Mouse (Mus musculus): ENCODE measurements at regions not wholly inside any gene's neighbourhood (a gene's known extent, or its start where the extent isn't known, plus 50 kb on each side); places are given as distances from the start of the nearest gene placed in this dataset.

GRCm38 (mm10) chr13:90823877-90824276 lies 81.3 kb downstream of the Atp6ap1l start:
- no peak for DNase-seq

GRCm38 (mm10) chr13:90821898-90822297 lies 83.3 kb downstream of the Atp6ap1l start:
- DNase-seq = no peak

GRCm38 (mm10) chr13:90820453-90820852 lies 84.7 kb downstream of the Atp6ap1l start:
- DNase-seq = no peak

GRCm38 (mm10) chr13:90819934-90820333 lies 85.2 kb downstream of the Atp6ap1l start:
- DNase-seq = no peak

GRCm38 (mm10) chr13:90814174-90814865 lies 90.8 kb downstream of the Atp6ap1l start:
- no peak for DNase-seq

- no peak for DNase-seq
These were observed 95.1 kb downstream of the Atp6ap1l start for GRCm38 (mm10) chr13:90810011-90810410.

GRCm38 (mm10) chr13:90799641-90800040 lies 105.5 kb downstream of the Atp6ap1l start:
- DNase-seq = no peak

GRCm38 (mm10) chr13:90798791-90799542 lies 106.2 kb downstream of the Atp6ap1l start:
- DNase-seq = peak; percentile 1 to 3

GRCm38 (mm10) chr13:90798381-90798780 lies 106.8 kb downstream of the Atp6ap1l start:
- DNase-seq = peak in 1 of 2 experiments; percentile 2

- peak; percentile 3 for DNase-seq
These were observed 107.9 kb downstream of the Atp6ap1l start for GRCm38 (mm10) chr13:90797209-90797608.

- DNase-seq = no peak
These were observed 108.3 kb downstream of the Atp6ap1l start for GRCm38 (mm10) chr13:90796809-90797208.

GRCm38 (mm10) chr13:90782435-90782834 lies 122.7 kb downstream of the Atp6ap1l start:
- DNase-seq = no peak

GRCm38 (mm10) chr13:90781974-90782373 lies 123.2 kb downstream of the Atp6ap1l start:
- DNase-seq = peak in 1 of 2 experiments; percentile 16

- no peak for DNase-seq
These were observed 127.2 kb downstream of the Atp6ap1l start for GRCm38 (mm10) chr13:90777952-90778298.

- DNase-seq = no peak
These were observed 127.8 kb downstream of the Atp6ap1l start for GRCm38 (mm10) chr13:90777123-90777951.

GRCm38 (mm10) chr13:90762154-90762553 lies 143.0 kb downstream of the Atp6ap1l start:
- no peak for DNase-seq

GRCm38 (mm10) chr13:90760516-90761050 lies 144.6 kb downstream of the Atp6ap1l start:
- no peak for DNase-seq

GRCm38 (mm10) chr13:90754451-90754850 lies 150.7 kb downstream of the Atp6ap1l start:
- no peak for DNase-seq

- DNase-seq = no peak
These were observed 155.4 kb downstream of the Atp6ap1l start for GRCm38 (mm10) chr13:90749741-90750140.

- peak in 1 of 2 experiments; percentile 16 for DNase-seq
These were observed 160.1 kb downstream of the Atp6ap1l start for GRCm38 (mm10) chr13:90745063-90745462.

- no peak for DNase-seq
These were observed 162.3 kb downstream of the Atp6ap1l start for GRCm38 (mm10) chr13:90742615-90743402.

GRCm38 (mm10) chr13:90739797-90740196 lies 165.4 kb downstream of the Atp6ap1l start:
- no peak for DNase-seq

Data from adrenal gland, postnatal 36 days (tissue).